Mouse (Mus musculus) erythroblast, embryonic 14.5 days (primary cell): ENCODE measurements around the gene Ccdc89.

ENCODE experiments used
- GATA1 ChIP-seq: IDR thresholded peaks from 2 replicates; pipeline ENCODE4 v1.6.1; 2012; ENCODE audit warnings: low read length, inconsistent platforms, mixed read lengths
- TAL1 ChIP-seq: IDR thresholded peaks from 3 replicates; pipeline ENCODE4 v1.6.1; 2012; ENCODE audit warnings: low read length, inconsistent platforms, mixed read lengths

DNA sequence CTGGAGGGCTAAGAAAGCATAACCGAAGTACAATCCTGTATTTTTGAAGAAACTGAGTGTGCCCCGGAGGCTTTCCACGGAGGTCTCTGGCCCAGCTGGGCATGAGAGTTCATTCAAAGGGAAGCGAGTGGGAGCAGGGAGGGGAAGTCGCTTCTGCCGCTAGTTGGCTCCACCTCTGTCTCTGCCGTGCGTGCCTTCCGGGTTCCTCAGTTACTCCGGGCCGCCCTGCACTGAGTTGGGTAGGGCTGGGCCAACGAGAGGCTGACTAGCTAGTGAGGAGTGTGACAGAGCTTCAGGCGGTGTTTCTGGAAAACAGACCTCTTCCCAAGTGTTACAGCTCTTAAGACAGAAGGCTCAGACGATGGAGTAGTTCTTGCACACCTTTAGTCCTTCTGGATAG lies 34.6 kb downstream of the Ccdc89 start:
- TF ChIP-seq TAL1 (no peak), GATA1 (no peak)
